In the genomic region with DNA sequence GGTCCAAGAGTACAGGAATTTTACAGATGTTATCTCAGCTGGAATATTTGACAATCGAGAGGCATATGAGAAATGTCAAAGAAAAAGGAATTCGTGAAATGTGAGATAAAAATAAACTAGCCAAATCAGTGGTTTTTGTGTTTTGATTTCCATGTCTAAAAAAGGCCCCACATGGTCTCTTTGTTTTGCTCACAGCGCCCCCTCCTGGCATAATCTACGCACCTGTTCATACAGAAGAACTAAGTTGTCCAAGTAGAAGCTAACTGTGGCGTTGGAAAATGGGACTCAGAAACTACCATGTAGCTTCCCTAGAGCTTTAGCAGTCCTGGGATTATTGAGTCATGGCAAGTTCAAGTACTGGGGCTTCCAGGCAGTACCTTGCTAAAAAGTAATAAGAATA, we compare ENCODE assay signal across 9 mouse cellular contexts.
DNase-seq lines count a peak whose midpoint lies in the region; ATAC-seq and TF ChIP-seq lines count a peak whose summit lies in the region.
"Had no signal": no experiment of that assay in that cellular context is flagged by ENCODE, and none has a peak within 500 bp of the region (broad histone marks: within the 10 kb centered on the region; RNA-seq: fewer than 3 reads in every experiment).

No protein-coding gene starts in this region.

- no peaks in the 10 kb centered on the region for H3K36me3 ChIP-seq in intestine, embryonic 14.5 days (ENCODE audit: control insufficient read depth, insufficient read depth, low read length)
- no peaks in the 10 kb centered on the region for H3K36me3 ChIP-seq in intestine, embryonic 16.5 days (ENCODE audit: control insufficient read depth, insufficient read depth, low read length)
- H3K36me3 ChIP-seq in kidney, postnatal 0 days (ENCODE audit: insufficient read depth, low read length): no peaks in the 10 kb centered on the region
- H3K36me3 ChIP-seq in liver, embryonic 13.5 days: no peaks in the 10 kb centered on the region

- DNase-seq in intestine, embryonic 14.5 days (ENCODE audit: low spot score): peak; percentile 90
- DNase-seq in adrenal gland, adult 2 months: peak; percentile 76
- peak; percentile 70 for DNase-seq in fibroblast of lung, adult 2 months (ENCODE audit: low read depth)
- DNase-seq in kidney, postnatal 0 days (ENCODE audit: low spot score): peak; percentile 91
- peak; percentile 10 for DNase-seq in liver, embryonic 13.5 days
- DNase-seq in right cerebral cortex, adult 18-20 months: peak; percentile 43
- peak; percentile 49 for DNase-seq in urinary bladder, postnatal 10 days (ENCODE audit: low spot score)

- H3K4me1 ChIP-seq in intestine, embryonic 14.5 days (replicated peaks; ENCODE audit: control insufficient read depth, insufficient read depth, low read length): no peaks in the 10 kb centered on the region
- no peaks in the 10 kb centered on the region; the same call in 1 of the 2 replicates for H3K4me1 ChIP-seq in intestine, embryonic 16.5 days (ENCODE audit: control insufficient read depth, insufficient read depth, low read length)
- no peaks in the 10 kb centered on the region for H3K4me1 ChIP-seq in kidney, postnatal 0 days (replicated peaks; ENCODE audit: insufficient read depth, low read length)
- no peaks in the 10 kb centered on the region for H3K4me1 ChIP-seq in liver, embryonic 13.5 days (replicated peaks)

- peak; percentile 85 for TF ChIP-seq CTCF in kidney, postnatal 0 days (IDR thresholded peaks at IDR 0.05; ENCODE audit: low read depth)

- no peak overlapping the region for H3K27ac ChIP-seq in intestine, embryonic 14.5 days (ENCODE audit: low read depth)
- H3K27ac ChIP-seq in intestine, embryonic 16.5 days (ENCODE audit: low read length): no peak overlapping the region
- H3K27ac ChIP-seq in kidney, postnatal 0 days: no peak overlapping the region
- H3K27ac ChIP-seq in liver, embryonic 13.5 days: no peak overlapping the region

- 26% methylated on average over 5 of the region's 5 CpGs for WGBS in intestine, embryonic 14.5 days
- 21% methylated on average over 5 of the region's 5 CpGs for WGBS in intestine, embryonic 16.5 days
- 17% methylated on average over 5 of the region's 5 CpGs for WGBS in kidney, postnatal 0 days
- WGBS in liver, embryonic 13.5 days (ENCODE audit: insufficient replicate concordance): 16% methylated on average over 5 of the region's 5 CpGs

- H3K4me3 ChIP-seq in intestine, embryonic 14.5 days (ENCODE audit: low read depth, low read length): no peak overlapping the region
- no peak overlapping the region for H3K4me3 ChIP-seq in intestine, embryonic 16.5 days (ENCODE audit: low read length)
- H3K4me3 ChIP-seq in kidney, postnatal 0 days (replicated peaks; ENCODE audit: low read depth, low read length): no peak overlapping the region
- no peak overlapping the region for H3K4me3 ChIP-seq in liver, embryonic 13.5 days (replicated peaks)
- H3K4me3 ChIP-seq: erythroblast, embryonic 14.5 days had no signal

- H3K4me2 ChIP-seq in intestine, embryonic 14.5 days (ENCODE audit: low read length): no peak overlapping the region
- H3K4me2 ChIP-seq in intestine, embryonic 16.5 days (ENCODE audit: low read depth, low read length): no peak overlapping the region
- H3K4me2 ChIP-seq in kidney, postnatal 0 days (ENCODE audit: low read length): no peak overlapping the region
- H3K4me2 ChIP-seq in liver, embryonic 13.5 days: no peak overlapping the region

- no peak overlapping the region for H3K9ac ChIP-seq in intestine, embryonic 14.5 days (ENCODE audit: low read length)
- H3K9ac ChIP-seq in intestine, embryonic 16.5 days (ENCODE audit: low read depth, low read length): no peak overlapping the region
- no peak overlapping the region for H3K9ac ChIP-seq in kidney, postnatal 0 days (ENCODE audit: low read depth, low read length)
- H3K9ac ChIP-seq in liver, embryonic 13.5 days: no peak overlapping the region

- no peaks in the 10 kb centered on the region for H3K27me3 ChIP-seq in intestine, embryonic 14.5 days (replicated peaks; ENCODE audit: control insufficient read depth, insufficient read depth, low read length)
- H3K27me3 ChIP-seq in intestine, embryonic 16.5 days (replicated peaks; ENCODE audit: control insufficient read depth, insufficient read depth, low read length): no peaks in the 10 kb centered on the region
- H3K27me3 ChIP-seq in kidney, postnatal 0 days (ENCODE audit: insufficient read depth, low read length): no peaks in the 10 kb centered on the region
- H3K27me3 ChIP-seq in liver, embryonic 13.5 days: no peaks in the 10 kb centered on the region

- H3K9me3 ChIP-seq in intestine, embryonic 14.5 days (ENCODE audit: control insufficient read depth, low read length): no peaks in the 10 kb centered on the region
- H3K9me3 ChIP-seq in intestine, embryonic 16.5 days (ENCODE audit: control insufficient read depth, low read length): no peaks in the 10 kb centered on the region
- no peaks in the 10 kb centered on the region for H3K9me3 ChIP-seq in kidney, postnatal 0 days (replicated peaks; ENCODE audit: low read length)
- no peaks in the 10 kb centered on the region for H3K9me3 ChIP-seq in liver, embryonic 13.5 days (replicated peaks)

- ATAC-seq in intestine, embryonic 14.5 days (replicated peaks; ENCODE audit: low FRiP score, low TSS enrichment, low read depth): no peak
- no peak for ATAC-seq in intestine, embryonic 16.5 days
- ATAC-seq in kidney, postnatal 0 days (replicated peaks; ENCODE audit: low FRiP score, low read depth): no peak
- no peak for ATAC-seq in liver, embryonic 13.5 days (ENCODE audit: low read depth)

Comparison
In these comparisons a context has a peak if more than half of its experiments do, and no peak if none do; other contexts are left out.
1. DNase-seq: peak in every context shown above with its lines; median percentile 91 in kidney, postnatal 0 days; 90 in intestine, embryonic 14.5 days; 76 in adrenal gland, adult 2 months; 70 in fibroblast of lung, adult 2 months; 49 in urinary bladder, postnatal 10 days; 43 in right cerebral cortex, adult 18-20 months; 10 in liver, embryonic 13.5 days.